Mouse (Mus musculus) lung, embryonic 15.5 days (tissue): ENCODE results near the gene Pmvk. TPM values are rescaled to one million over a fixed set of nuclear protein-coding genes. Genes with fewer than 3 reads are reported as not detected.
A peak's percentile ranks its signal among the peaks of the same experiment; 100 is the strongest.
"Not testable (repeated sequence)": the region's sequence is repeated elsewhere in the genome, so short reads cannot be mapped to it uniquely, and the experiment has no call there.

Source experiments
- ATAC-seq: fragments of 200-750 bp; cut with Nextera tagmentation; 2 replicates; pipeline ENCODE4 v1.8.0; 2017; ENCODE audit warnings: moderate number of reproducible peaks, borderline replicate concordance; ENCODE audit not compliant: low FRiP score, low TSS enrichment; ENCODE audit errors: extremely low read depth
- H3K27ac ChIP-seq: fragments of 300-500 bp; sonication (generic); 2 replicates; pipeline ENCODE4 v1.5.1; 2015; ENCODE audit warnings: moderate library complexity, mild to moderate bottlenecking, inconsistent platforms
- H3K27me3 ChIP-seq: fragments of 300-500 bp; sonication (generic); 2 replicates; pipeline ENCODE4 v1.6.1; 2015; ENCODE audit warnings: inconsistent platforms
- H3K36me3 ChIP-seq: fragments of 300-500 bp; sonication (generic); 2 replicates; pipeline ENCODE4 v1.6.1; 2015; ENCODE audit warnings: inconsistent platforms
- H3K4me1 ChIP-seq: fragments of 300-500 bp; sonication (generic); 2 replicates; pipeline ENCODE4 v1.6.1; 2015; ENCODE audit warnings: inconsistent platforms
- H3K4me2 ChIP-seq: fragments of 300-500 bp; sonication (generic); 2 replicates; pipeline ENCODE4 v1.6.1; 2015; ENCODE audit warnings: inconsistent platforms, mild to moderate bottlenecking, moderate library complexity
- H3K4me3 ChIP-seq: fragments of 300-500 bp; sonication (generic); 2 replicates; pipeline ENCODE4 v1.5.1; 2015; ENCODE audit warnings: mild to moderate bottlenecking, inconsistent platforms
- H3K9ac ChIP-seq: fragments of 300-500 bp; sonication (generic); 2 replicates; pipeline ENCODE4 v1.6.1; 2015; ENCODE audit warnings: inconsistent platforms
- H3K9me3 ChIP-seq: fragments of 300-500 bp; sonication (generic); 2 replicates; pipeline ENCODE4 v1.6.1; 2016; ENCODE audit warnings: inconsistent platforms
- WGBS: fragments of 180-500 bp; shearing (Covaris S2); methylation state at CpG from one replicate; pipeline ENCODE4 v1.1.7; 2015; 5-methylcytosine and 5-hydroxymethylcytosine counted together
- polyA plus RNA-seq: library from polyadenylated mRNA; unstranded; fragments of >200 nt; fragmentation: Nextera tagmentation; extraction: Ambion mirVana; gene quantifications from 2 replicates; pipeline ENCODE4 v1.2.1, GENCODE M21; 2015

Pmvk gene
- polyA plus RNA-seq, 1 experiment from 2014 or later: 50.5 TPM

DNA sequence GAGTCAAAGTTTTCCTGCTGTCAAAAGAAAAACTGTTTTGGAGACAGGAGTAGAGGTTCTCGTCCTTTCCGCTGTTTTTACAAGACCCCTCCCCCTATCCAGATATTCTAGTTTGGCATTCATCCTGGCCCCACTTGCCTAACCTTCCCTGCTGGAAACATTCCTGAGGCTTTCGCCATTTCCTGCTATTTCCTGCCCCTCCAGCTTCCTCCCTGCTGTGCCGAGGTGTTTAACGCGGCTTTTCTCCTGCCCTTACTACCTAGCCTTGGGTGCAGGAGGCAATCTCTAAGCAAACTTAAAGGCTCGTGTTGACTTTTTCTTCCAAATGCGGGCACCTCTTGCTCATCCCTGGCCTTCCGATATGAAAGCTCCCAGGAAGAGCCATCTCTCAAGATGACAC, 34.8 kb upstream of the Pmvk start:
- peaks cover 44% of the 10 kb centered on the region for H3K4me1 ChIP-seq
- WGBS: 0% methylated on average over 9 of the region's 9 CpGs
- H3K9me3 ChIP-seq: no peaks in the 10 kb centered on the region
- H3K9ac ChIP-seq: peak overlapping the region; percentile 64
- ATAC-seq: no peak
- peak overlapping the region; percentile 100 for H3K27ac ChIP-seq
- peak overlapping the region; percentile 67 for H3K4me3 ChIP-seq
- H3K4me2 ChIP-seq: peak overlapping the region; percentile 81
- H3K27me3 ChIP-seq: no peaks in the 10 kb centered on the region
- H3K36me3 ChIP-seq: peaks cover 32% of the 10 kb centered on the region

DNA sequence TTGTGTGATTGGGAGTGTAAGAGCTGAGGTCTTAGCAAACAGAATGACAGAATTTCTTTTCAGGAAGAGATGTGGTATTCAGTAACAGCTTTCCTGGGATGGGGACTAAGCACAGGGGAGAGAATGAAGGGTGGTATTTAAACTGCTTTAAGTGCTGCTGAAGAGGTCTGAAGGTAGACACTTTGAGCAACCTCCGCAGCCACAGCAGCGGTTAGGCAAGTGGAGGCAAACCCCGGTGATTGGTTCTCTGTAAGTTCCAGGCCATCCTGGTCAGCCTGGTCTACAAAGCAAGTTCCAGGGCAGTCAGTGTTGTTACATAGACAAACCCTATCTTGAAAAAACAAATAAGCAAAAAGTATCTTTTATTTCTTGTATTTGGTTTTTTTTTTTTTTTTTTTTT, 34.4 kb upstream of the Pmvk start:
- no peaks in the 10 kb centered on the region for H3K9me3 ChIP-seq
- peak overlapping the region; percentile 81 for H3K4me2 ChIP-seq
- H3K27ac ChIP-seq: peak overlapping the region; percentile 100
- 15% methylated on average over 3 of the region's 3 CpGs for WGBS
- H3K4me3 ChIP-seq: peak overlapping the region; percentile 67
- ATAC-seq: no peak
- peaks cover 32% of the 10 kb centered on the region for H3K36me3 ChIP-seq
- H3K4me1 ChIP-seq: peaks cover 44% of the 10 kb centered on the region
- peak overlapping the region; percentile 38 for H3K9ac ChIP-seq
- H3K27me3 ChIP-seq: no peaks in the 10 kb centered on the region

- 36% methylated on average over 2 of the region's 2 CpGs for whole genome bisulfite sequencing
- peaks cover 44% of the 10 kb centered on the region for H3K4me1 ChIP-seq
- peak overlapping the region; percentile 100 for H3K27ac ChIP-seq
- ATAC-seq: no peak
- H3K9me3 ChIP-seq: no peaks in the 10 kb centered on the region
- H3K4me3 ChIP-seq: peak overlapping the region; percentile 52
- H3K36me3 ChIP-seq: peaks cover 32% of the 10 kb centered on the region
- no peak overlapping the region for H3K9ac ChIP-seq
- no peaks in the 10 kb centered on the region for H3K27me3 ChIP-seq
- peak overlapping the region; percentile 81 for H3K4me2 ChIP-seq
Measured at GRCm38 (mm10) chr3:89420421-89420820, 33.9 kb upstream of the Pmvk start.

DNA sequence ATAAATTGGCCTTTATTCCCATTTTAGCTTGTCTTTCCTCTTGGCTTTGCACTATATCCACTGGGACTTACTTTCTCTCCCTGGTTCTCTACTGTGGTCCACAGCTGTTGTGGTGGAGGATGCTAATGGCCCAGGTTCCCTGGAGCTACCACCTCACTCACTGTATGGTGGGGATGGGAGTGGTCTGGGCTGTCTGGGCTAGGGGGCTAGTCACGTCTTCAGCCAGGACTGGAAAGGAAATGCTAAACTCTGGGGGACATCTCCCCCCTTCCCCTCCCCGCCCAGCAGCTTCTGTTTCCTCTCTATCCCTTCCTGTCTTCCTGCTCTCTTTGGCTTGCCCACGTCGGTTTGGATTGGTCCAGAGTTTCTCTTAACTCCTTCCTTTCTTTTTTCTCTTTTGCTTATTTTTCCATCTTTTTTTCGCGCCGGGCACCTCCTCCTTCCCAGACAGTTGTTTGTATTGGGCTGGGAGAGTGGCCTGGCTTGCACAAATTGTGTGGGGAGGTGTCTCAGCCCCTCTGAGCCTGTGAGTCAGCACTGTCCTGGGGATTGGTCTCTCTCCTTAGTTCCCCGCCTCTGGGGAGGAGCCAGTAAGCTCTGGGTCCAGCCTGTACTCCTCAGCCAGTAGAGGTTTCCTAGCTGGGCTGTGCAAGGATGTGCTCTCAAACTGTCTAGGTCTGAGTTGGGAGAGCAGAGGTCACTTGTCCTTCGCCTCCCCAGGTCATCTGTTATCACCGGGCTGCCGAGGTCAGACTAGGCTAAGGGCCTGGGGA, 33.2 kb upstream of the Pmvk start:
- peaks cover 44% of the 10 kb centered on the region for H3K4me1 ChIP-seq
- H3K36me3 ChIP-seq: peaks cover 32% of the 10 kb centered on the region
- 2% methylated on average over 11 of the region's 11 CpGs for WGBS
- H3K4me2 ChIP-seq: peak overlapping the region; percentile 81
- peak overlapping the region; percentile 100 for H3K27ac ChIP-seq
- peak overlapping the region; percentile 52 for H3K4me3 ChIP-seq
- H3K9me3 ChIP-seq: no peaks in the 10 kb centered on the region
- ATAC-seq: peak; percentile 84
- H3K27me3 ChIP-seq: no peaks in the 10 kb centered on the region
- peak overlapping the region; percentile 62 for H3K9ac ChIP-seq

DNA sequence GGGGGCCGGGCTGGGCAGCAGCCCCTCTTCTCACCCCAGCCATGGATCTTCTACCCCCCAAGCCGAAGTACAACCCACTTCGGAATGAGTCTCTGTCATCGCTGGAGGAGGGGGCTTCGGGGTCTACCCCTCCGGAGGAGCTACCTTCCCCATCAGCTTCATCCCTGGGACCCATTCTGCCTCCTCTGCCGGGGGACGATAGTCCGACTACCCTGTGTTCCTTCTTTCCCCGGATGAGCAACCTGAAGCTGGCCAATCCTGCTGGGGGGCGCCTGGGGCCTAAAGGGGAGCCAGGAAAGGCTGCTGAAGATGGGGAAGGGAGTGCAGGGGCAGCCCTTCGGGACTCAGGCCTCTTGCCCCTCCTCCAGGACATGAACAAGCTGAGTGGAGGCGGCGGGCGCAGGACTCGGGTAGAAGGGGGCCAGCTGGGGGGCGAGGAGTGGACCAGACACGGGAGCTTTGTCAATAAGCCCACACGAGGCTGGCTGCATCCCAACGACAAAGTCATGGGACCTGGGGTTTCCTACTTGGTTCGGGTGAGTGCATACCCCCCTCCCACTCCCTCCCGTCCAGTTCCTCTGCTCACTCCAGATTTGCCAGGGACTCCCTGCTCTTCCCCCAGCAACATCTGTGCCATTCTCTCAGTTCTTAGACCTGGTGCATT, 32.4 kb upstream of the Pmvk start:
- Histone ChIP-seq H3K9ac (peak overlapping the region; percentile 62), H3K27me3 (no peaks in the 10 kb centered on the region), H3K4me3 (peak overlapping the region; percentile 52), H3K36me3 (peaks cover 37% of the 10 kb centered on the region), H3K4me1 (peaks cover 40% of the 10 kb centered on the region), H3K4me2 (peak overlapping the region; percentile 81), H3K9me3 (no peaks in the 10 kb centered on the region), H3K27ac (peak overlapping the region; percentile 100)
- ATAC-seq: no peak
- 8% methylated on average over 22 of the region's 22 CpGs for WGBS

GRCm38 (mm10) chr3:89422556-89423205, 31.7 kb upstream of the Pmvk start:
- no peak for ATAC-seq
- Histone ChIP-seq H3K9me3 (no peaks in the 10 kb centered on the region), H3K4me1 (peaks cover 34% of the 10 kb centered on the region), H3K27ac (peak overlapping the region; percentile 100; the same call in 1 of the 2 replicates), H3K4me3 (peak overlapping the region; percentile 52), H3K27me3 (no peaks in the 10 kb centered on the region), H3K4me2 (peak overlapping the region; percentile 81), H3K9ac (peak overlapping the region; percentile 62; the same call in 1 of the 2 replicates), H3K36me3 (peaks cover 45% of the 10 kb centered on the region)
- 64% methylated on average over 6 of the region's 6 CpGs for whole genome bisulfite sequencing

- Histone ChIP-seq H3K9me3 (no peaks in the 10 kb centered on the region), H3K4me1 (peaks cover 34% of the 10 kb centered on the region), H3K27ac (no peak overlapping the region), H3K27me3 (no peaks in the 10 kb centered on the region), H3K4me3 (no peak overlapping the region), H3K36me3 (peaks cover 51% of the 10 kb centered on the region), H3K4me2 (no peak overlapping the region), H3K9ac (no peak overlapping the region)
- ATAC-seq: no peak
- 78% methylated on average over 5 of the region's 5 CpGs for WGBS
Measured at GRCm38 (mm10) chr3:89424416-89425140, 29.8 kb upstream of the Pmvk start.

DNA sequence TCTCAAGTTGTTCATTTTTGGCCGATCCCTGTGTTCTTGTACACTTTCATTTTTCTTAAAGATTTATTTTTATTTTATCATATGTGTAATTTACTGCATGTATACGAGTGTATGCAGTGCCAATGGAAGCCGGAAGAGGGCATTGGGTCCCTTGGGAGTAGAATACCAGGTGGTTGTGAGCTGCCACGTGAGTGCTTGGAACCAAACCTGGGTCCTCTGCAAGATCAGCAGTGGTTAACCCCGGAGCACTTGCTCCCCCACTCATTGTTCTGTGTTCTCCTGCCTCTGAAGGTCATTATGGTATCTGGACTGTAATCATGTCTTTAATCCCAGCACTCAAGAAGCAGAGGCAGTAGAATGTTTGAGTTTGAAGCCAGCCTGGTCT, 29.2 kb upstream of the Pmvk start:
- H3K4me1 ChIP-seq: peaks cover 32% of the 10 kb centered on the region
- 79% methylated on average over 5 of the region's 5 CpGs for whole genome bisulfite sequencing

DNA sequence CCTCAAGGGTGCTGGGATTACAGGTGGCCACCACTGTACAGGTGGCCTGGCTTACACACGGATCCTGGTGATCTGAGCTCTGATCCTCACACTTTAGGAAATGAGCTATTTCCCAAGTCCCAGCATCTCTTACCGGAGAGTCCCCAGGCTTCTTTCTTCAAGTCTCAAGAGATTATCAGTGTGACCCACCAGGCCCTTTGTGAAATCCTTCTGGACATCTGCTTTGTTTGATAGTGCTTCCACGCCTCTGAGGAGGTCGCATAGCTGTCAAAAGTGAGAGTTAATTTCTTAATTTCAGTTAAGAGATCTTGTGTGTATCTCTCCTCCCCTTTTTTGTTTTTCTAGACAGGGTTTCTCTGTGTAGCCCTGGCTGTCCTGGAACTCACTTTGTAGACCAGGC, 28.5 kb upstream of the Pmvk start:
- Histone ChIP-seq H3K27ac (no peak overlapping the region), H3K4me2 (no peak overlapping the region), H3K4me3 (no peak overlapping the region), H3K36me3 (peaks cover 51% of the 10 kb centered on the region), H3K27me3 (no peaks in the 10 kb centered on the region), H3K9ac (no peak overlapping the region), H3K4me1 (peaks cover 26% of the 10 kb centered on the region), H3K9me3 (no peaks in the 10 kb centered on the region)
- no peak for ATAC-seq
- 85% methylated on average over 4 of the region's 4 CpGs for WGBS

More for the DNA sequence above, 29.2 kb upstream of the Pmvk start:
- Histone ChIP-seq H3K9ac (no peak overlapping the region), H3K4me2 (no peak overlapping the region), H3K4me3 (no peak overlapping the region), H3K9me3 (no peaks in the 10 kb centered on the region), H3K27ac (no peak overlapping the region), H3K27me3 (no peaks in the 10 kb centered on the region), H3K36me3 (peaks cover 51% of the 10 kb centered on the region)
- ATAC-seq: no peak

- not testable (repeated sequence) for ATAC-seq, H3K27ac ChIP-seq, H3K9ac ChIP-seq, H3K4me2 ChIP-seq, H3K4me3 ChIP-seq, H3K9me3 ChIP-seq, H3K27me3 ChIP-seq
- H3K4me1 ChIP-seq: peaks cover 11% of the 10 kb centered on the region
- peaks cover 63% of the 10 kb centered on the region for H3K36me3 ChIP-seq
- 83% methylated on average over 7 of the region's 7 CpGs for WGBS
Measured at GRCm38 (mm10) chr3:89429021-89429420, 25.3 kb upstream of the Pmvk start.
